Mouse (Mus musculus): Measurements from ENCODE around the gene Rnf214. TPM values are rescaled to one million over a fixed set of nuclear protein-coding genes. Genes with fewer than 3 reads are reported as not detected.

Gene Rnf214
- total RNA-seq, 1 experiment from 2014 or later: 39.0 TPM

GRCm38 (mm10) chr9:45935628-45936210 lies 29.0 kb upstream of the Rnf214 start, which contains the start of gene Tagln:
TSS of gene Tagln (minus strand) at chr9:45936058.
- DNase-seq: no peak

GRCm38 (mm10) chr9:45932571-45933415 lies 26.1 kb upstream of the Rnf214 start:
- no peak for DNase-seq

- DNase-seq: peak; percentile 57
Measured at GRCm38 (mm10) chr9:45931958-45932357, 25.2 kb upstream of the Rnf214 start.

- DNase-seq: no peak
Measured at GRCm38 (mm10) chr9:45929285-45929684, 22.6 kb upstream of the Rnf214 start.

GRCm38 (mm10) chr9:45919895-45920294 lies 13.2 kb upstream of the Rnf214 start:
- no peak for DNase-seq

GRCm38 (mm10) chr9:45917041-45917934 lies 10.6 kb upstream of the Rnf214 start:
- peak; percentile 77 for DNase-seq

GRCm38 (mm10) chr9:45915659-45916058 lies 8.9 kb upstream of the Rnf214 start:
- DNase-seq: no peak

GRCm38 (mm10) chr9:45911673-45912072 lies 5.0 kb upstream of the Rnf214 start:
- peak; percentile 82 for DNase-seq

GRCm38 (mm10) chr9:45910995-45911394 lies 4.3 kb upstream of the Rnf214 start:
- no peak for DNase-seq

GRCm38 (mm10) chr9:45907078-45907428 lies 342 bp upstream of the Rnf214 start:
- no peak for DNase-seq

- DNase-seq: peak; percentile 52
Measured at GRCm38 (mm10) chr9:45905811-45906237, 887 bp downstream of the Rnf214 start.

- DNase-seq: no peak
Measured at GRCm38 (mm10) chr9:45905196-45905595, 1.5 kb downstream of the Rnf214 start.

- no peak for DNase-seq
Measured at GRCm38 (mm10) chr9:45893681-45894080, 13.0 kb downstream of the Rnf214 start.

GRCm38 (mm10) chr9:45877928-45878327 lies 28.8 kb downstream of the Rnf214 start:
- DNase-seq: peak; percentile 31

GRCm38 (mm10) chr9:45870265-45870664 lies 36.4 kb downstream of the Rnf214 start:
- DNase-seq: no peak

GRCm38 (mm10) chr9:45869181-45869580 lies 37.5 kb downstream of the Rnf214 start:
- DNase-seq: no peak

GRCm38 (mm10) chr9:45861813-45862212 lies 44.9 kb downstream of the Rnf214 start:
- no peak for DNase-seq

- no peak for DNase-seq
Measured at GRCm38 (mm10) chr9:45859364-45859763, 47.3 kb downstream of the Rnf214 start.

GRCm38 (mm10) chr9:45854136-45854535 lies 52.6 kb downstream of the Rnf214 start:
- no peak for DNase-seq

- no peak for DNase-seq
Measured at GRCm38 (mm10) chr9:45853695-45854094, 53.0 kb downstream of the Rnf214 start.

- no peak for DNase-seq
Measured at GRCm38 (mm10) chr9:45851776-45852175, 54.9 kb downstream of the Rnf214 start.

- no peak for DNase-seq
Measured at GRCm38 (mm10) chr9:45851330-45851729, 55.4 kb downstream of the Rnf214 start.
